Mouse (Mus musculus) forebrain, embryonic 14.5 days (tissue): ENCODE measurements around the gene Clptm1l. TPM values are rescaled to one million over a fixed set of nuclear protein-coding genes. Genes with fewer than 3 reads are reported as not detected.

ENCODE experiments used
- ATAC-seq: fragments of 200-750 bp; cut with Nextera tagmentation; 2 replicates; pipeline ENCODE4 v1.8.0; 2017; ENCODE audit warnings: mild to moderate bottlenecking, moderate library complexity
- DNase-seq: peaks from one replicate; pipeline ENCODE4 v3.0.0-alpha.2; 2015; ENCODE audit warnings: low spot score
- H3K27ac ChIP-seq: fragments of 300-500 bp; sonication (generic); 2 replicates; pipeline ENCODE4 v1.5.1; 2014; ENCODE audit warnings: low read depth, mild to moderate bottlenecking, control low read depth, low read length, moderate library complexity
- H3K27me3 ChIP-seq: fragments of 300-500 bp; sonication (generic); replicated peaks from 2 replicates; pipeline ENCODE4 v1.6.1; 2014; ENCODE audit warnings: low read length, control low read depth, mixed read lengths; ENCODE audit not compliant: control insufficient read depth, insufficient read depth
- H3K36me3 ChIP-seq: fragments of 300-500 bp; sonication (generic); 2 replicates; pipeline ENCODE4 v1.6.1; 2014; ENCODE audit warnings: low read length, control low read depth; ENCODE audit not compliant: control insufficient read depth, insufficient read depth
- H3K4me1 ChIP-seq: fragments of 300-500 bp; sonication (generic); 2 replicates; pipeline ENCODE4 v1.6.1; 2014; ENCODE audit warnings: antibody characterized with exemption, low read length, control low read depth; ENCODE audit not compliant: control insufficient read depth, insufficient read depth
- H3K4me2 ChIP-seq: fragments of 300-500 bp; sonication (generic); 2 replicates; pipeline ENCODE4 v1.6.1; 2014; ENCODE audit warnings: mild to moderate bottlenecking, control low read depth, low read length
- H3K4me3 ChIP-seq: fragments of 300-500 bp; sonication (generic); 2 replicates; pipeline ENCODE4 v1.5.1; 2014; ENCODE audit warnings: low read depth, low read length, control low read depth
- H3K9ac ChIP-seq: fragments of 300-500 bp; sonication (generic); 2 replicates; pipeline ENCODE4 v1.6.1; 2014; ENCODE audit warnings: mild to moderate bottlenecking, low read length, control low read depth, moderate library complexity
- H3K9me3 ChIP-seq: fragments of 300-500 bp; sonication (generic); replicated peaks from 2 replicates; pipeline ENCODE4 v1.6.1; 2016; ENCODE audit warnings: low read length, control low read depth, mixed read lengths; ENCODE audit not compliant: control insufficient read depth
- WGBS: fragments of 180-500 bp; shearing (Covaris S2); extraction: QIAGEN DNeasy Blood & Tissue Kit; methylation state at CpG from one replicate; pipeline ENCODE4 v1.1.7; 2014; 5-methylcytosine and 5-hydroxymethylcytosine counted together
- polyA plus RNA-seq: library from polyadenylated mRNA; unstranded; fragments of >200 nt; fragmentation: Nextera tagmentation; extraction: Ambion mirVana; gene quantifications from 2 replicates; pipeline ENCODE4 v1.2.1, GENCODE M21; 2014

Clptm1l gene
- polyA plus RNA-seq, 1 experiment from 2014 or later, result 119 TPM

- peak overlapping the region; percentile 87 for H3K9ac ChIP-seq
- ATAC-seq (peak; percentile 85), DNase-seq (no peak)
- no peaks in the 10 kb centered on the region for H3K27me3 ChIP-seq
- H3K36me3 ChIP-seq, result peaks cover 37% of the 10 kb centered on the region
- H3K27ac ChIP-seq, result peak overlapping the region; percentile 66; the same call in 1 of the 2 replicates
- H3K4me2 ChIP-seq, result peak overlapping the region; percentile 95
- peak overlapping the region; percentile 63 for H3K4me3 ChIP-seq
- no peaks in the 10 kb centered on the region for H3K9me3 ChIP-seq
- H3K4me1 ChIP-seq, result peaks cover 13% of the 10 kb centered on the region
- 4% methylated on average over 36 of the region's 39 CpGs for WGBS
These were observed 551 bp downstream of the Clptm1l start for GRCm38 (mm10) chr13:73604156-73604957.

DNA sequence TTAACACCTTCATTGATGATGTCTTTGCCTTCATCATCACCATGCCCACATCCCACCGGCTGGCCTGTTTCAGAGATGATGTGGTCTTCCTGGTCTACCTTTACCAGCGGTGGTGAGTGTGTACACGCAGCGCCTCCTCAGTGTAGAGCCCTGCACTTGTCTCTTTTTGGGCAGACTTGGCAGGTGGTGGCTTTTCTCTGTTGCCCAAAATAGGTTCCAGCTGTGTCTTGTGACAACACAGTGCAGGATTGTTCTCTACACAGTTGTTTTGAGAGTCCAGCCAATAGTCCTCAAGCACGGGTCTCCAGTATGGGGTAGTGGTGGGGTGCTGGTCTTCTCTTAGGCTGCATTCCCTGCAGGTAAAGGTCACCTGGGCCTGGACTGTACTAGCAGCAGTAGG lies 14.6 kb downstream of the Clptm1l start:
- no peaks in the 10 kb centered on the region for H3K4me1 ChIP-seq
- no peak overlapping the region for H3K4me2 ChIP-seq
- H3K36me3 ChIP-seq, result peaks cover 80% of the 10 kb centered on the region
- no peak overlapping the region for H3K9ac ChIP-seq
- H3K27me3 ChIP-seq, result no peaks in the 10 kb centered on the region
- WGBS, result 97% methylated on average over 5 of the region's 5 CpGs
- DNase-seq (no peak), ATAC-seq (no peak)
- H3K27ac ChIP-seq, result no peak overlapping the region
- no peak overlapping the region for H3K4me3 ChIP-seq
- H3K9me3 ChIP-seq, result no peaks in the 10 kb centered on the region

- ATAC-seq (no peak), DNase-seq (peak; percentile 32)
- Histone ChIP-seq H3K4me2 (no peak overlapping the region), H3K9ac (no peak overlapping the region), H3K4me3 (no peak overlapping the region), H3K27me3 (no peaks in the 10 kb centered on the region), H3K9me3 (no peaks in the 10 kb centered on the region), H3K36me3 (peaks cover 58% of the 10 kb centered on the region), H3K4me1 (no peaks in the 10 kb centered on the region), H3K27ac (no peak overlapping the region)
- WGBS, result 72% methylated on average over 6 of the region's 6 CpGs
These were observed 16.8 kb downstream of the Clptm1l start for GRCm38 (mm10) chr13:73620637-73621036.

- Histone ChIP-seq H3K4me3 (peak overlapping the region; percentile 55), H3K4me2 (peak overlapping the region; percentile 96), H3K27me3 (no peaks in the 10 kb centered on the region), H3K27ac (no peak overlapping the region), H3K9ac (peak overlapping the region; percentile 82), H3K4me1 (peaks cover 10% of the 10 kb centered on the region), H3K9me3 (no peaks in the 10 kb centered on the region), H3K36me3 (peaks cover 7% of the 10 kb centered on the region; the same call in 1 of the 2 replicates)
- ATAC-seq (no peak), DNase-seq (no peak)
- WGBS, result 47% methylated on average over 6 of the region's 6 CpGs
These were observed 22.6 kb downstream of the Clptm1l start for GRCm38 (mm10) chr13:73626410-73626744.

GRCm38 (mm10) chr13:73626745-73627549 lies 23.1 kb downstream of the Clptm1l start, which contains the start of gene Tert:
Gene Tert, plus strand, starts transcription at chr13:73626911.
- peak within 1 kb of the TSS; percentile 96 for H3K4me2 ChIP-seq
- H3K4me3 ChIP-seq, result peak within 1 kb of the TSS; percentile 55
- peak within 1 kb of the TSS; percentile 82 for H3K9ac ChIP-seq
- 10% methylated on average over 47 of the region's 47 CpGs for WGBS
- no peaks in the 10 kb centered on the region for H3K9me3 ChIP-seq
- peak within 1 kb of the TSS; percentile 21; the same call in 1 of the 2 replicates for H3K27ac ChIP-seq
- no peaks in the 10 kb centered on the region for H3K27me3 ChIP-seq
- H3K36me3 ChIP-seq, result peaks cover 7% of the 10 kb centered on the region; the same call in 1 of the 2 replicates
- ATAC-seq (peak; percentile 87), DNase-seq (peak; percentile 69)
- peaks cover 10% of the 10 kb centered on the region for H3K4me1 ChIP-seq

DNA sequence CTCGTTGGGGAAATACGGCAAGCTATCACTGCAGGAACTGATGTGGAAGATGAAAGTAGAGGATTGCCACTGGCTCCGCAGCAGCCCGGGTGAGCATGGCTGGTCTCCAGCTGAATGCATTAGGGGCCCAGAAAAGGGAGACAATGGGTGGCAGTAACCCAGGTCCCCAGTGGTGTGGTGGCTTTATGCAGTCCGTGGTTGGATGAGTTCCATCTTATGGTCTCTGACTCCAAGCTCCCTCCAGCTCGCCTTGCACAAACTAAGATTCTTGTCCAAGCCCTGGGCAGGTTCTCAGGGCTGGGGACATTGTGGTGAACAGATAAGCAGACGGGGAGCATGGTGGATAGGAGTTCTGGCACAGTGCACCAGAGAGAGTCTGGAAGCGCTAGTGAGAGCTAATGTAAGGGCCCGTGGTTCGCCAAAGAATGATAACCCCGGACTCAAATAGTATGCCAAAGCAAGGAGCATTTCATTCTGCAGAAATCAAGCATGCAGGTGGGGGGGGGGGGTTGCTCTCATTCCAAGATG lies 24.8 kb downstream of the Clptm1l start:
- H3K4me2 ChIP-seq, result no peak overlapping the region; the same call in 1 of the 2 replicates
- WGBS, result 76% methylated on average over 11 of the region's 11 CpGs
- no peak for ATAC-seq

GRCm38 (mm10) chr13:73631837-73632236 lies 28.0 kb downstream of the Clptm1l start:
- H3K9me3 ChIP-seq, result no peaks in the 10 kb centered on the region
- H3K27me3 ChIP-seq, result no peaks in the 10 kb centered on the region
- no peak overlapping the region for H3K27ac ChIP-seq
- no peak overlapping the region for H3K4me3 ChIP-seq
- ATAC-seq (no peak), DNase-seq (no peak)
- H3K4me1 ChIP-seq, result peaks cover 6% of the 10 kb centered on the region
- H3K9ac ChIP-seq, result no peak overlapping the region
- peaks cover 17% of the 10 kb centered on the region for H3K36me3 ChIP-seq
- H3K4me2 ChIP-seq, result no peak overlapping the region
- 77% methylated on average over 3 of the region's 3 CpGs for WGBS

More for the DNA sequence above, 24.8 kb downstream of the Clptm1l start:
- no peak overlapping the region for H3K4me3 ChIP-seq
- H3K27ac ChIP-seq, result no peak overlapping the region
- H3K36me3 ChIP-seq, result peaks cover 5% of the 10 kb centered on the region; the same call in 1 of the 2 replicates
- H3K9ac ChIP-seq, result no peak overlapping the region
- no peaks in the 10 kb centered on the region for H3K9me3 ChIP-seq
- no peaks in the 10 kb centered on the region for H3K27me3 ChIP-seq
- peak; percentile 2 for DNase-seq
- peaks cover 10% of the 10 kb centered on the region for H3K4me1 ChIP-seq

DNA sequence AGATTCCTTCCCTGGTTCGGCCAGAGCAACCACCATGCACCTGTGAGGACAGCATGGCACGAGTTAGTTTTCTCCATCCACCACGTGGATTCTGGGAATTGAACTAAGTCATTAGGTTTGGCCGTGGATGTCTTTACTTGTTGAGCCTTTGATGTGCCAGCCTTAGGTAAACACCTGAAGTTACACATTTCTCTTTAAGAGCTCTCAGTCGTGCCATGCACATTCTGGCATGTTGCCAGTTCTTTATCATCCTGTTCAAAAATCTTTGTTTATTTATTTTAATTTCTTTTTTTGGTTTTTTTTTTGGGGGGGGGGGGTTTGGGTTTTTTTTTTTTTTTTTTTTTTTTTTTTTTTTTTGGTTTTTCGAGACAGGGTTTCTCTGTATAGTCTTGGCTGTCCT lies 34.0 kb downstream of the Clptm1l start:
- H3K9ac ChIP-seq, result no peak overlapping the region
- WGBS, result 85% methylated on average over 5 of the region's 6 CpGs

More for the DNA sequence above, 34.0 kb downstream of the Clptm1l start:
- Histone ChIP-seq H3K4me2 (no peak overlapping the region), H3K27ac (no peak overlapping the region), H3K27me3 (no peaks in the 10 kb centered on the region), H3K9me3 (no peaks in the 10 kb centered on the region), H3K4me1 (no peaks in the 10 kb centered on the region), H3K4me3 (no peak overlapping the region), H3K36me3 (peaks cover 17% of the 10 kb centered on the region)
- DNase-seq, result peak; percentile 19
- no peak for ATAC-seq
